Mouse (Mus musculus): ENCODE results near the gene Tmem121b.

DNA sequence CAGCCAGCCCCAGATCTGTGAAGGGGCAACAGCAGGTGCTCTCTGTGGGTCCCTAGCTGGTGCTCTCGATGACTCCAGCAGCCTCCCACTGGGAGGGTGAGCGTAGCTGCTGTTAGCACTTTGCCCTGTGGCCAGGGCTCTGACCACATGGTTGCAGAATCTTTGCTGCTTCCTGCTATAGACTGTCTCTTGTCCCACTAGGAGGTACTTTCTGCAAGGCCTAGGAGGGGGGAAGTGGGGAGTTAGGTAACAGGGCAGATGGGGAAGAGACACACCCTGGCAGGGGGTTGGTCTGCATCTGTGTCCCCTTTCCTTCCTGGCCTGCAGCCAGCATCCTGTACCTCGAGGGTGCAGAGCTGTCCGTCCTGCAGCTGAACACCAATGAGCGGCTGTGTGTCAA lies 20.2 kb downstream of the Tmem121b start:
- TF ChIP-seq TAL1 (IDR thresholded peaks at IDR 0.05; ENCODE audit: low read length) (no peak), GATA1 (IDR thresholded peaks at IDR 0.05; ENCODE audit: low read length) (no peak)
